Mouse (Mus musculus) lung, adult 2 months (tissue): ENCODE data around the gene Cebpz. TPM values are rescaled to one million over a fixed set of nuclear protein-coding genes. Genes with fewer than 3 reads are reported as not detected.
A peak's percentile ranks its signal among the peaks of the same experiment; 100 is the strongest.

ENCODE experiments used
- DNase-seq: peaks from one replicate; pipeline ENCODE4 v3.0.0; 2022
- H3K4me1 ChIP-seq: fragments of 200-500 bp; 2 replicates; pipeline ENCODE4 v1.6.1; 2011; ENCODE audit warnings: low read length; ENCODE audit not compliant: control insufficient read depth, insufficient read depth
- H3K4me3 ChIP-seq: fragments of 200-500 bp; replicated peaks from 2 replicates; pipeline ENCODE3; 2011; ENCODE audit warnings: low read depth, mild to moderate bottlenecking, control low read depth, low read length; ENCODE audit errors: extremely low read depth
- CTCF ChIP-seq: fragments of 200-500 bp; IDR thresholded peaks from 2 replicates; pipeline ENCODE4 v1.5.1; 2011; ENCODE audit warnings: mild to moderate bottlenecking, low read length, control low read depth; ENCODE audit not compliant: insufficient read depth
- POLR2A ChIP-seq: fragments of 200-500 bp; IDR thresholded peaks from 2 replicates; pipeline ENCODE4 v1.6.1; 2011; ENCODE audit warnings: low read depth, mild to moderate bottlenecking, control low read depth, low read length, borderline replicate concordance; ENCODE audit errors: extremely low read depth
- WGBS: fragments of 180-500 bp; shearing (Covaris S2); methylation state at CpG from one replicate; pipeline ENCODE4 v1.1.7; 2018; 5-methylcytosine and 5-hydroxymethylcytosine counted together
- polyA plus RNA-seq: library from polyadenylated mRNA; depleted of rRNA; stranded (reverse); fragments of >200 nt; gene quantifications from 2 replicates; pipeline ENCODE4 v1.2.3, GENCODE M21; 2012; rRNA removed

The Cebpz gene
- 3.2 and 6.0 TPM in 2 replicates for polyA plus RNA-seq

DNA sequence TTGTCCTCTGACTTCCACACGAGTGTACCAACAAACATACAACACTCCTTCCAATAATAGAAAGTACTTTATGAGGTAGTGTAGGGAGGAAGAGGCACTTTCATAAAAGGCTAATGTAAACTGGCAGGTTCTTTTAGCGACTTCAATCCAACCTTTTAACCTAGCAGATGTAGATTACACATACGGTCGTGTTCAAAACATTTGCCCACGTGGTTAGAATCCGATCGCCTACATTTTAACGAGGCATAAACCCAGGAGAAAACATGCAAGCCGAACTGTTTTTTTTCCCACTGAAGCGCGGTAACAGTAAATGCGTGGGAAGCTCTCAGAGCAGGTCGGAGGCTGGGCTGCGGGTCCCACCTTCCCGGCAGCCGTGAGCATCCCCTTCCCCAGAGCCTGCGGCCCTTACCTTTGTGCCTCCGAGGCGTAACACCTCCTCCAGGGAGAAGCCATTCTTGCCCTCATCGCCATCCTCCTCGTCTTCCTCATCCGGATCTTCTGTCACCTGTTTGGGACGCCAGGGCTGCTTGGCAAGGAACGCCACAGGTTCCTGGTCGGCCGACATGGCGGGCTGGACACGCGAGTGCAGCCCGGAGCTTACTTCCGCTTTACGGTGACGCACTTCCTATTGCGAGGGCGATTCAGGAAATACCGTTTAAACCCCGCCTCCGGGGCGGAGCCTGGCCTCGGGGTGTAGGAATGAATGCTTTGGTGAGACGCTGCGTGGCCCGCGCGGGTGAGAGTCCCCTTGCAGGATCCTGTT lies at the start of gene Cebpz, which contains the start of gene Ndufaf7:
TSS of gene Cebpz (minus strand) at position 601 of the 763 bp plus-strand sequence.
TSS of gene Ndufaf7 (plus strand) at position 671 of the 763 bp plus-strand sequence.
- peak; percentile 96 for DNase-seq
- H3K4me1 ChIP-seq, result peaks cover 6% of the 10 kb centered on the region; the same call in 1 of the 2 replicates
- H3K4me3 ChIP-seq, result peak within 1 kb of the TSS; percentile 99
- WGBS, result under 1% methylated on average over 45 of the region's 45 CpGs
- TF ChIP-seq POLR2A, result peak; percentile 91
- no peak for TF ChIP-seq CTCF

DNA sequence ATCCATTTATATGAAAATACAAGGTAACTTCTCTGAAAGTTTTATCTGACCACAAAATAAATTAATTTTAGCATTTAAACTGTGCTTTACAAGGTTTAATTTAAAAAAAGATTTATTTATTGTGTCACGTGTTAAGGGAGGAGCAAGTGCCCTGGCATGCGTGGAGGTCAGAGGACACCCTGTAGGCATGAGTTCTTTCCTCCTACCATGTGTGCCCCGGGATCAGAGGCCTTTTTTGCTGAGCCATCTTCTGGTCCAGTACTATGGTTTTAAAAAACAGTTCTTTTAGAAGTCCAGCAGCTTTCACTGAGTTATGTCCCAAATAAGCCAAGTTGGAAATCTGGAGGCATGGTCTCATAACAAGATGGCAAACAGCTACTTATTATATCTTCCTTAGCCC lies 46.9 kb upstream of the Cebpz start:
- Histone ChIP-seq H3K4me3 (no peak overlapping the region), H3K4me1 (peaks cover 2% of the 10 kb centered on the region)
- TF ChIP-seq CTCF, result no peak
- no peak for DNase-seq
- 84% methylated on average over 3 of the region's 3 CpGs for WGBS

DNA sequence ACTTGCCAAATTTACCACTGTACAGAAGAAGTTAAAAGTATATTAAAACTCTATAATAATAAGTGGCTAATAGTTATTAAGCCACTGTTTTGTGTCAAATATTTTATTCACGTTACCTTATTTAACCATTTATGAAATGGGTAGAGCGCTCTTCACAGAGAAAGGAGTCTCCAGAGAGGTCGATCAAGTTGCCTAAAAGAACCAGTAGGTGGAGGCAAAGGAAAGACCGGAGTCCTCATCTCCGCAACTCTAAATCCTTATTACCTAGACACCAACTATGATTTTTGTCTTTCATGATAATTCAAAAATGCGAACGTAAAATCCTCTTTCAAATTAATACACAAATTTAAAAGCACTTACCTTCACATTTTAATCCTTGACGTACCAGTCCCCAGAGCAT lies 46.3 kb upstream of the Cebpz start:
- DNase-seq, result no peak
- Histone ChIP-seq H3K4me3 (no peak overlapping the region), H3K4me1 (peaks cover 2% of the 10 kb centered on the region)
- TF ChIP-seq POLR2A (no peak), CTCF (no peak)
- WGBS, result 95% methylated on average over 8 of the region's 8 CpGs

DNA sequence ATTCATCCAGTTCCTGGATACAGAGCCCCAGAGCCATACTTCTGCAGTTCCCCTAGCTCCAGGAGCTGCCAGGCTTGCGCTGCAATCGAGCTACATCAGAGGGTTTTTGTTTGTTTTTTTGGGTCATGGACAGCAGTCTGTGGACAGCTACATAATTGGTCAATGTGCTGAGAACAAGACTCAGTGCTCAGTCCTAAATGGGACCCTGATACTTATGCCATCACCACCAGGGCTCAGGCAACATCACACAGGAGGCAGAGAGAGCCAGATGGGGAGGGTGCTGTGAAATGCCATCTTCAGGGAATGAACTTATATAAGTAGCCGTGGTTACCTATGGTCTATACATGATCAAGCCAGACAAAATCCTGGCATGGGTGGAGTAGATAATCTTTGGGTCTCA lies 31.6 kb upstream of the Cebpz start:
- Histone ChIP-seq H3K4me1 (no peaks in the 10 kb centered on the region), H3K4me3 (no peak overlapping the region)
- no peak for DNase-seq
- TF ChIP-seq CTCF, result no peak
- no peak for TF ChIP-seq POLR2A
- WGBS, result 65% methylated on average over 3 of the region's 3 CpGs

DNA sequence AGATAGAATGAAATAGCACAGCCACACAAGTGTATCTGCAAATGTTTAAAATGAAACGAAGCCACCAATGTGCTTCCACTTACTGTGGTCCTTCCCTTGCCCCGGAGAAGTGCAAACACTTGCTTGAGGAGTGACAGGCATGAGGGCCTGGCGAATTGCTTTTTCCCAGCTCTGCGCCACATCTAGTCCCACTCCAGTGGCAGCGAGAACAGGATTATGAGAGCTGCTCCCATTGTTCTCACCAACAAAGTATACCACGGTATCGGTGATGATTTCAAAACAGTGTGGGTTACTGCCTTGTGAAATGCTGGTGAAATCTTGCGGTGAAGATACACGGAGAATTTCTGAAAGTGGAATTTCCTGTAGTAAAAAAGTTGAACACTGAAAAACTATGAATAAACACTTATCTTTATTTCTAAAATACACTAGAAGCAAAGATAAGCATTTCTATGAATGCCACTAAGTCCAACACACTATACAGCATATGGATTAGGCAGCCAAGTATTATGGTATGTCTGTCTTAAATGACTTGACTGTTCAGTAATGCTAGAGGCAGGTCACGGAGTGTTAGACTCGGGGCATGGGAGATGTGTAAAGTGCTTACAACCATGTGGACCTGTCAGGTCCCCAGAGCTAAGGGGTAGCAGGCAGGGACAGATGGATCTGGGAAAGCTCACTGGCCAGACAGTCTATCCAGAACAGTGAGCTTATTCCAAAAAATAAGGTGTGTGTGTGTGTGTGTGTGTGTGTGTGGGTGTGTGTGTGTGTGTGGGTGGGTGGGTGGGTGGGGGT lies 29.4 kb upstream of the Cebpz start:
- no peak for TF ChIP-seq POLR2A
- no peak for TF ChIP-seq CTCF
- H3K4me1 ChIP-seq, result no peaks in the 10 kb centered on the region
- peak; percentile 53 for DNase-seq
- no peak overlapping the region for H3K4me3 ChIP-seq
- whole genome bisulfite sequencing, result 66% methylated on average over 11 of the region's 11 CpGs

DNA sequence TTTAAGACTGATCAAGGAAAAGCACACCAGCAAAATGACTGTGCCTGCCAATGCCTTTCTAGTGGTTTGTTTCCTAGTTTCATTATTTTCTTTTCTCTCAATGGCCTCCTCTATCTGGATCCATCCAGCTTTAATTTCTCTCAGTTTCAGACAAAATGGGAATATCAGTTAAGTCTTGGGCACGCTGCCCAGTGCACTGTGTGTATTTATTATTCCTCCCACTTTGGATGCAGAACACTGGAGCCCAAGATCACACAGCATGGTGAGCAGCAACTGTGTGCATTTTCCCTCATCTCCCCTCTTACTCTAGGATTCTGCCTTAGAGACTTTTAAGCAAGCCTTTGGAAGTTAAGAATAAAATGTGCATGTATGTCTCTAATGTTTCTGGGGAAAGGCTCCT lies 27.5 kb upstream of the Cebpz start:
- no peak for DNase-seq
- no peak for TF ChIP-seq CTCF
- TF ChIP-seq POLR2A, result no peak
- H3K4me3 ChIP-seq, result no peak overlapping the region
- H3K4me1 ChIP-seq, result no peaks in the 10 kb centered on the region
- WGBS, result 74% methylated on average over 1 of the region's 1 CpGs

DNA sequence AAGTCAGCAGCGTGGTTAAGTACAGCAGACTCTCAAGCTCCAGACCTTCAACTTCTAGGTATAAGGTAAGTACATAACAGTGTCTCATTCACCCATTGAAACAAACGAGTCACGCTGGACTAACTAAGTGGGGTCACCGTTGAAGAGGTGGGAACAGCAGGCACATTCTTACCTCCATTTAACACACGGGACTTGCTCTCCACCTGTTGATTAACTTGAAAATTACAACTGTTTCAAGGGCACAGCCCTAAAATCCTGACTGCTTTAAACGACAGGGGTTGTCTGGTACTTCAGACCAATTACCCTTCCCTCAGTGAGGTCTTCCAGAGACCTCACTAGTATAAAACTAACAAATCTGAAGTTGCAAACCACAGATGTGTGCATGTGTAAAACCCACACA lies 22.6 kb upstream of the Cebpz start:
- 71% methylated on average over 6 of the region's 6 CpGs for WGBS
- DNase-seq, result no peak
- no peak overlapping the region for H3K4me3 ChIP-seq
- no peaks in the 10 kb centered on the region for H3K4me1 ChIP-seq
- TF ChIP-seq POLR2A (no peak), CTCF (no peak)

DNA sequence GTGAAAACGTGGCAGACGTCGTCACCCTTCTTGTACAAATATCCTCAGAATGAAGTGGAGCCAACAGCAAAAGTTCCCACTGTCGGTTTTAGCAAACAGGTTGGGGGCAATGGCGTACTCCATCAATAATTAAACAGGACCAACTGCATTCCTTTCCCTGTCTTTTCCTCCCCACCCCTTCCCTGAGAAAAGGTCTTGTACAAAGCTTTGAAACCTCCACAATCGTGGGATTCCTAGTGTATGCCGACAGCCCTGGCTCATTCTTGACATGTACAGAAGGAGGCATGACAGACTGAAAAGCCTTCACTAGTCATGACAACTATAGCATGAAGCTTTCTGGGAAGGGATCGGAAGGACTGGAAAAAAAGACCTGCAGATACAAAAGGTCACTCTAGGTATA lies 16.4 kb upstream of the Cebpz start:
- no peak overlapping the region for H3K4me3 ChIP-seq
- H3K4me1 ChIP-seq, result no peaks in the 10 kb centered on the region
- 66% methylated on average over 8 of the region's 8 CpGs for WGBS
- TF ChIP-seq POLR2A (no peak), CTCF (no peak)
- no peak for DNase-seq

DNA sequence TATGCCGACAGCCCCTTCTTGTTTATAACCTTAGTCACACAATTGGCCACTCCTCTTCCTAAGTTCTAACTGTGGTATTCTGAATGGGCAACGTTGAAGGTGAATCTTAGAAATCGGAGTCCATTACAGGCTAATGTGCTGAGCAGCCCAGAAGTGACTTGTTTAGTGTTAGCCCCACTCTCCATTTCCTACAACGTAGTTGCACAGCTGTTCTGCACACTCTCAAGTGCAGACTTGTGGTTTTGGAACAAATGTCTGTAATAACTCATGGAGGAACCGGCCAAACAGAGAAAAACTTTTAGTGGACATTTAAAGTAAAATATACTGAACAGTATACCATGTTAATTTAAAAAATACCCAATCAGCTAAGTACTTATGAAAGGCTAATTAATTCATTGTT lies 15.2 kb upstream of the Cebpz start:
- no peaks in the 10 kb centered on the region for H3K4me1 ChIP-seq
- no peak for DNase-seq
- WGBS, result 73% methylated on average over 5 of the region's 5 CpGs
- TF ChIP-seq POLR2A (no peak), CTCF (no peak)
- H3K4me3 ChIP-seq, result no peak overlapping the region

DNA sequence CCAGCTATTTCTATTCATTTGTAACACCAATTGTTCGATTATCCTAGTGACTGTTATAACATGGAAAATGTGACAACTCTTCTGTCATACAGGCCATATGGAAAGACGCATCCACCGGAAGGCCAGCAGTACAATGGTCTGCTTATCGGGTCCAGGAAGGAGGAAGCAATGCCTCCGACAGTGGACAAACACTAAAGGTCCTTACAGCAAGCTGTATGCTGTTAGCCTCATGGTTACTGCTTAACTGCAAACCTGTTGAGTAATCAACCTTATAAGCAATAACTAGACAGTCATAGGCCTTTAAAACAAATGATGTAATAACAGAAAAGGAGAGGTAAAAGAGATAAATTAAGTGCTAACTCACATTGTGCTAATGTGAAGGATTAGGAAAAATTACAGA lies 14.4 kb upstream of the Cebpz start:
- TF ChIP-seq CTCF (no peak), POLR2A (no peak)
- Histone ChIP-seq H3K4me3 (no peak overlapping the region), H3K4me1 (no peaks in the 10 kb centered on the region)
- DNase-seq, result no peak
- WGBS, result 86% methylated on average over 5 of the region's 5 CpGs

DNA sequence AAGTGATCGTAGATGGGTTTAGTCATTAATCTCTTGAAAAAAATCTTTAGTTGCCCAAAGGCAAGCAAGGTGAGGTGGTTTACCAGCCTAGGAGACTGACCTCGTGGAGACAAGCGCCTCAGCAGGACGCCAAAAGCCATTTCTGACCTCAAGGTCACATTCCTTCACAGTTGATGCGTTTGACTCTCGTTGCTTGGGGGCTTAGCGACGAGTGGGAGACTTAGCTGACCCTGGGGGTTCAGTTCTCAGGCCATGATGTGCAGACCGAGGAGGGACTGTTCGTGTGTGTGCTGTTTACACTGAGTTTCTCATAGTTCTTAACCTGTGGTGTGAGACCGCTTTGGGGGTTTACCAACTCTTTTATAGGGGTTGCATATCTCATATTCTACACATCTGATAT lies 5.7 kb upstream of the Cebpz start:
- TF ChIP-seq POLR2A, result no peak
- TF ChIP-seq CTCF, result no peak
- DNase-seq, result no peak
- Histone ChIP-seq H3K4me1 (peaks cover 3% of the 10 kb centered on the region; the same call in 1 of the 2 replicates), H3K4me3 (no peak overlapping the region)
- 64% methylated on average over 11 of the region's 11 CpGs for whole genome bisulfite sequencing
